In the genomic region with DNA sequence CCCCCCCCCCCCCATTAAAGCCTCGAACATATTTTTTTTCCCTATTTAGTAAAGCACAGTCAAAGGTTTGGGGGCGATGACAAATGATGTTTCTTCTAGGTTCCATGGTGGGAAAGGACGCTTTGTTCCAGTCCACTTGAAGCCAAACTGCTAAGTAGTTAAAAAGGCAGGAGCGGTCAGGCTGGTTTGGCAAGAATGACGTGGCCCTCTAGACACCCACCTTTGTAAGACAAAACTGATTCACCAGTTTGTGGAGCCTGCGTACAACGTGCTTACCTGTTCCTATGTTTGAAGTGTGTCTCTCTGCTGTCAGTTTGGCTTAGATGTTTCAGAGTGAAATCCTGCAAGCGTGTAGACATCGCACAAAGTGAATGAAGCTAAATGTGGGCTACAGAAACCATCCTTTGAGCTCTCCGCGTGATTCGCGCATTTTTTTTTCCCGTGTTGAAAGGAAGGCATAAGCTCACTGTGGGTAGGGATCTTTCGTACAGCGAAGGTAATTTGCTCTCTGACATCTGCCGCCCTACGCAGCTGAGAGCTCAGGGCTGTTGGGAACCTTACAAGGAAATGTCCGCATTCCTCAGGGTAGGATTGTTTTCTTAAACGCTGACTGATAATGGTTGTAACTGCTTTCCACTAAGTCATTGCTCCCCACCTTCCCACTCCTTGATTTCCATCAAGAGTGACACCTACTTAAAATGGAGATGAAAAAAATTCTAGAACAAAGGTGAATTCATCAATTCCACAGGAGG, we compare ENCODE assay signal across 9 mouse cellular contexts. TPM values are rescaled to one million over a fixed set of nuclear protein-coding genes. Genes with fewer than 3 reads are reported as not detected.
DNase-seq lines count a peak whose midpoint lies in the region; ATAC-seq and TF ChIP-seq lines count a peak whose summit lies in the region.
"Had no signal": no experiment of that assay in that cellular context is flagged by ENCODE, and none has a peak within 500 bp of the region (broad histone marks: within the 10 kb centered on the region; RNA-seq: fewer than 3 reads in every experiment).

No protein-coding gene starts in this region.

- ATAC-seq in hindbrain, embryonic 15.5 days (ENCODE audit: low FRiP score, low read depth) = no peak
- no peak for ATAC-seq in liver, embryonic 14.5 days (ENCODE audit: insufficient read depth)
- no peak for ATAC-seq in cerebellum, adult (ENCODE audit: insufficient number of reproducible peaks, low FRiP score, low TSS enrichment)

- peak overlapping the region; percentile 53; the same call in 1 of the 2 replicates for H3K27ac ChIP-seq in heart, adult 2 months
- no peak overlapping the region for H3K27ac ChIP-seq in hindbrain, embryonic 15.5 days (replicated peaks)
- no peak overlapping the region for H3K27ac ChIP-seq in liver, embryonic 14.5 days

- peak overlapping the region; percentile 78 for H3K9ac ChIP-seq in heart, adult 2 months (ENCODE audit: low read depth, low read length)
- no peak overlapping the region for H3K9ac ChIP-seq in hindbrain, embryonic 15.5 days
- no peak overlapping the region for H3K9ac ChIP-seq in liver, embryonic 14.5 days (replicated peaks)

- DNase-seq in heart, adult 2 months = no peak
- no peak for DNase-seq in heart, postnatal 10 days
- DNase-seq in liver, embryonic 14.5 days (ENCODE audit: low read depth in 3 of 3, low spot score in 3 of 3) = no peak
- DNase-seq in retina, postnatal 1 day = peak; percentile 41
- DNase-seq in ovary, adult 18-20 months (ENCODE audit: low spot score) = no peak
- no peak for DNase-seq in frontal cortex, adult 2 months (ENCODE audit: extremely low spot score in 1 of 2, low spot score in 1 of 2)

- H3K27me3 ChIP-seq in heart, adult 2 months (ENCODE audit: control insufficient read depth, insufficient read depth, low read length) = 0 out of 2 replicates have a peak, but pooled peaks cover 2% of the 10 kb centered on the region
- peaks cover 34% of the 10 kb centered on the region for H3K27me3 ChIP-seq in hindbrain, embryonic 15.5 days
- H3K27me3 ChIP-seq in liver, embryonic 14.5 days (ENCODE audit: control insufficient read depth, insufficient read depth, low read length) = peaks cover 14% of the 10 kb centered on the region

- peak overlapping the region; percentile 21; the same call in 1 of the 2 replicates for H3K4me3 ChIP-seq in heart, adult 2 months
- peak overlapping the region; percentile 7; the same call in 1 of the 2 replicates for H3K4me3 ChIP-seq in hindbrain, embryonic 15.5 days
- H3K4me3 ChIP-seq in liver, embryonic 14.5 days (ENCODE audit: insufficient read depth in 1 of 2, low read depth in 2 of 2, low read length in 2 of 2) = no peak overlapping the region
- H3K4me3 ChIP-seq: erythroblast, embryonic 14.5 days had no signal

- no peak for TF ChIP-seq CTCF in heart, adult 2 months (IDR thresholded peaks at IDR 0.05)
- no peak for TF ChIP-seq CTCF in liver, embryonic 14.5 days (IDR thresholded peaks at IDR 0.05; ENCODE audit: low read depth)

- no peaks in the 10 kb centered on the region for H3K79me2 ChIP-seq in heart, adult 2 months (replicated peaks; ENCODE audit: control insufficient read depth, insufficient read depth, low read length)

- peak overlapping the region; percentile 26; the same call in 1 of the 2 replicates for H3K4me2 ChIP-seq in hindbrain, embryonic 15.5 days
- H3K4me2 ChIP-seq in liver, embryonic 14.5 days (ENCODE audit: low read depth) = peak overlapping the region; percentile 33

- TF ChIP-seq POLR2A in heart, adult 2 months (IDR thresholded peaks at IDR 0.05; ENCODE audit: insufficient read depth, low read depth, low read length) = no peak

- intact Hi-C loops in heart, adult 2 months (cut with DNase I) = loop anchor here (5.0 kb wide), 1 partner anchor 73 kb away; no protein-coding TSS in a partner anchor
- intact Hi-C loops in heart, postnatal 10 days (cut with DNase I) = loop anchor here (5.0 kb wide), 1 partner anchor 73 kb away; no protein-coding TSS in a partner anchor

- H3K36me3 ChIP-seq in heart, adult 2 months (ENCODE audit: control insufficient read depth, insufficient read depth, low read length) = no peaks in the 10 kb centered on the region
- H3K36me3 ChIP-seq in hindbrain, embryonic 15.5 days = no peaks in the 10 kb centered on the region
- no peaks in the 10 kb centered on the region for H3K36me3 ChIP-seq in liver, embryonic 14.5 days (replicated peaks; ENCODE audit: control insufficient read depth, insufficient read depth, low read depth)

- no peaks in the 10 kb centered on the region for H3K9me3 ChIP-seq in hindbrain, embryonic 15.5 days
- H3K9me3 ChIP-seq in liver, embryonic 14.5 days (ENCODE audit: control insufficient read depth, low read length) = no peaks in the 10 kb centered on the region

- no peak for TF ChIP-seq EP300 in heart, adult 2 months (IDR thresholded peaks at IDR 0.05; ENCODE audit: insufficient read depth, low read depth, low read length)
- TF ChIP-seq EP300 in liver, embryonic 14.5 days (IDR thresholded peaks at IDR 0.05; ENCODE audit: low read depth) = no peak

- 16% methylated on average over 20 of the region's 20 CpGs for WGBS in heart, adult 2 months
- WGBS in hindbrain, embryonic 15.5 days = 11% methylated on average over 20 of the region's 20 CpGs
- 11% methylated on average over 20 of the region's 20 CpGs for WGBS in liver, embryonic 14.5 days (ENCODE audit: insufficient replicate concordance)

- H3K4me1 ChIP-seq in heart, adult 2 months (ENCODE audit: control insufficient read depth, insufficient read depth, low read length) = peaks cover 3% of the 10 kb centered on the region; the same call in 1 of the 2 replicates
- peaks cover 3% of the 10 kb centered on the region; the same call in 1 of the 2 replicates for H3K4me1 ChIP-seq in hindbrain, embryonic 15.5 days (replicated peaks)
- no peaks in the 10 kb centered on the region for H3K4me1 ChIP-seq in liver, embryonic 14.5 days (replicated peaks; ENCODE audit: control insufficient read depth in 2 of 2, insufficient read depth in 2 of 2, low read length in 1 of 2)

RNA-seq across cellular contexts. Expression of a gene that starts 6.0 kb away (rescaled TPM):
- total RNA-seq in heart, adult 2 months (2021) = 100 to 1,000 TPM; 449 to 577 TPM
- 84.4 and 141 TPM in 2 replicates for polyA plus RNA-seq in heart, adult 2 months (2012; rRNA removed)
- total RNA-seq in heart, postnatal 10 days (2021) = 100 to 1,000 TPM; 350 to 415 TPM
- polyA plus RNA-seq in hindbrain, embryonic 15.5 days (2015; fragmentation: Nextera tagmentation; extraction: Ambion mirVana) = 0.22 and 0.24 TPM in 2 replicates
- polyA plus RNA-seq in liver, embryonic 14.5 days (2012; rRNA removed) = 1.2 and 1.8 TPM in 2 replicates
- polyA plus RNA-seq in liver, embryonic 14.5 days (2014; fragmentation: Nextera tagmentation; extraction: Ambion mirVana) = 2.0 TPM in 2 replicates
- polyA plus RNA-seq in frontal cortex, adult 2 months (2012; rRNA removed) = 0.34 and 0.36 TPM in 2 replicates
- polyA plus RNA-seq: erythroblast, embryonic 14.5 days had no signal

RNA-seq across cellular contexts. Expression of a gene that starts 59.6 kb away (rescaled TPM):
- 1 to 10 TPM; 9.6 to 9.7 TPM for total RNA-seq in heart, adult 2 months (2021)
- 11.9 and 19.2 TPM in 2 replicates for polyA plus RNA-seq in heart, adult 2 months (2012; rRNA removed)
- 10 to 100 TPM; 10.7 to 11.0 TPM for total RNA-seq in heart, postnatal 10 days (2021)
- 24.8 and 26.8 TPM in 2 replicates for polyA plus RNA-seq in hindbrain, embryonic 15.5 days (2015; fragmentation: Nextera tagmentation; extraction: Ambion mirVana)
- 9.5 and 15.8 TPM in 2 replicates for polyA plus RNA-seq in liver, embryonic 14.5 days (2012; rRNA removed)
- polyA plus RNA-seq in liver, embryonic 14.5 days (2014; fragmentation: Nextera tagmentation; extraction: Ambion mirVana) = 10.9 and 12.0 TPM in 2 replicates
- polyA plus RNA-seq in frontal cortex, adult 2 months (2012; rRNA removed) = 27.8 and 29.1 TPM in 2 replicates

Comparison
In these comparisons a context has a peak if more than half of its experiments do, and no peak if none do; other contexts are left out.
1. H3K4me3 ChIP-seq: peak in heart, adult 2 months (single experiment) and hindbrain, embryonic 15.5 days (single experiment); none in liver, embryonic 14.5 days (0 of 2).
2. RNA of a gene that starts 6.0 kb away (polyA plus RNA-seq): 84.4 to 141 TPM in heart, adult 2 months; 1.2 to 2.0 TPM in liver, embryonic 14.5 days, 0.34 to 0.36 TPM in frontal cortex, adult 2 months and 0.22 to 0.24 TPM in hindbrain, embryonic 15.5 days; every median in the first group is over 10 times any median in the second.